Mouse (Mus musculus) embryonic facial prominence, embryonic 11.5 days (tissue): ENCODE measurements around the gene Myh10. TPM values are rescaled to one million over a fixed set of nuclear protein-coding genes. Genes with fewer than 3 reads are reported as not detected.
A peak's percentile ranks its signal among the peaks of the same experiment; 100 is the strongest.

Experiments used
- ATAC-seq: fragments of 200-750 bp; cut with Nextera tagmentation; replicated peaks from 2 replicates; pipeline ENCODE4 v1.8.0; 2017; ENCODE audit warnings: low read depth; ENCODE audit not compliant: insufficient number of reproducible peaks, low FRiP score, low TSS enrichment
- DNase-seq: peaks from one replicate; pipeline ENCODE4 v3.0.0-alpha.2; 2015; ENCODE audit warnings: low spot score
- H3K27ac ChIP-seq: fragments of 300-500 bp; sonication (generic); replicated peaks from 2 replicates; pipeline ENCODE4 v1.5.1; 2014; ENCODE audit warnings: mild to moderate bottlenecking, low read depth, low read length, control low read depth
- H3K27me3 ChIP-seq: fragments of 300-500 bp; sonication (generic); 2 replicates; pipeline ENCODE4 v1.6.1; 2014; ENCODE audit warnings: mild to moderate bottlenecking, low read length, moderate library complexity, mixed read lengths; ENCODE audit not compliant: control insufficient read depth, insufficient read depth
- H3K36me3 ChIP-seq: fragments of 300-500 bp; sonication (generic); replicated peaks from 2 replicates; pipeline ENCODE4 v1.6.1; 2014; ENCODE audit warnings: low read depth, mild to moderate bottlenecking, low read length, moderate library complexity, mixed read lengths; ENCODE audit not compliant: control insufficient read depth, insufficient read depth
- H3K4me1 ChIP-seq: fragments of 300-500 bp; sonication (generic); 2 replicates; pipeline ENCODE4 v1.6.1; 2014; ENCODE audit warnings: low read length, mixed read lengths; ENCODE audit not compliant: control insufficient read depth, insufficient read depth
- H3K4me2 ChIP-seq: fragments of 300-500 bp; sonication (generic); 2 replicates; pipeline ENCODE4 v1.6.1; 2014; ENCODE audit warnings: low read depth, mild to moderate bottlenecking, control low read depth, low read length, moderate library complexity
- H3K4me3 ChIP-seq: fragments of 300-500 bp; sonication (generic); 2 replicates; pipeline ENCODE4 v1.5.1; 2014; ENCODE audit warnings: low read depth, low read length, control low read depth
- H3K9ac ChIP-seq: fragments of 300-500 bp; sonication (generic); replicated peaks from 2 replicates; pipeline ENCODE4 v1.6.1; 2014; ENCODE audit warnings: mild to moderate bottlenecking, control low read depth, low read length
- H3K9me3 ChIP-seq: fragments of 300-500 bp; sonication (generic); replicated peaks from 2 replicates; pipeline ENCODE4 v1.6.1; 2016; ENCODE audit warnings: mild to moderate bottlenecking, low read length, inconsistent platforms, mixed read lengths; ENCODE audit not compliant: control insufficient read depth
- WGBS: fragments of 180-500 bp; shearing (Covaris S2); extraction: QIAGEN DNeasy Blood & Tissue Kit; methylation state at CpG from one replicate; pipeline ENCODE4 v1.1.7; 2014; 5-methylcytosine and 5-hydroxymethylcytosine counted together
- polyA plus RNA-seq: library from polyadenylated mRNA; unstranded; fragments of >200 nt; fragmentation: Nextera tagmentation; extraction: Ambion mirVana; gene quantifications from 2 replicates; pipeline ENCODE4 v1.2.1, GENCODE M21; 2014

Gene Myh10
- 137 and 146 TPM in 2 replicates for polyA plus RNA-seq

DNA sequence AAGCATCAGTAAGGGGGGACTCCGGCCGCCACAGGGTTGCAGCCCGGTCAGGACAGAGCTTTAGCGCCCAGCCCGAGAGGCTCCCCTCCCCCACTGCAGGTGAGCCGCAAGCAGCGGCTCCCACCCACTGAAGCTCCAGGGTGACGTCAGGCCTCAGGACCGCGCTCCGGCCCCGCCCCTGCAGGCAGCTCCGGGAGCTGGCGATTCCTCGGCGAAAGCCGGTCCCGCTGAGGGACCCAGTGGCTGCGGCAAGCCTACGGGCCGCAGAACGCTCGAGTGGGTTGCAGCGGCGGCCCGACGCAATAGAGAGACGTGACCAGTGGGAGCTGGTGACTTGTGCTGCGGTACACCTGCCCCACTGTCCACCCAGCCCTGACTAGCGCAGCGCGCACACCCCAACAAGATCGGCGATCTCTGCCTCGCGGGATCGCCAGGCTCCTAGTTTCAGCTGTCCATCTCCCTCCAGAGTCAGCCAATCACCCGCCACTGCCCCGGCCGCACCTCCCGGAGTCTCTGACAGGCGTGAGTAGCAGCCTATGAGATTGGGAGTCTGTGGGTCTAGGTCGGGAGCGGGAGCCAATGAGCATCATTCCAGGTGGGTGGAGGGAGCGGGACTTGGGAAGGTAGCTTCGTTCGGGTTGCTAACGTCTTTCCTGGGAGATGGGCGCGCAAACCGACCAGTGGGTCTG is at the start of gene Myh10:
Gene Myh10 (plus strand): TSS at position 239 of the 689 bp plus-strand sequence.
- WGBS: under 1% methylated on average over 49 of the region's 51 CpGs
- Histone ChIP-seq H3K9ac (peak within 1 kb of the TSS; percentile 99), H3K4me1 (no peaks in the 10 kb centered on the region; the same call in 1 of the 2 replicates), H3K36me3 (no peaks in the 10 kb centered on the region), H3K9me3 (no peaks in the 10 kb centered on the region), H3K27me3 (no peaks in the 10 kb centered on the region), H3K4me2 (peak within 1 kb of the TSS; percentile 77), H3K27ac (peak within 1 kb of the TSS; percentile 91), H3K4me3 (peak within 1 kb of the TSS; percentile 95)
- DNase-seq: peak; percentile 100
- peak; percentile 99 for ATAC-seq

DNA sequence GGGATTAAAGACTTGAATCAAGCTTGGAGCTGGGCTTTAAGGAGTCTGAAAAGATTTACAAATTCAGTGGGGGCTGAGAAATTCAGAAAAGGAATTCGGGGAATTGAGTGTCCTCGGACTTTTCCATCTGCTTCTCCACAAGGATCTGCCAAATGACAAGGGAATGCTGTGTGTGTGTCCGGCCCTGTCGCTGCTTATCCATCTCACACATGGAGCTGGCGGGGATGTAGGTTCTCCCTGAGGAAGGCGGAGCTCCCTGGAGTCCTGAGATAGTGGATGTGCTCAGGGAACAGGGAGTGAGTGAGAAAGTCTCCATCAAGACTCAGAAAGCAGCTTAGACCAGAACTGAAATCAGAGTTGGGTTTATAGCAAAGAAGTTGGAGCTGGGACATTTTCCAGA is 46.6 kb upstream of the Myh10 start:
- DNase-seq (no peak), ATAC-seq (no peak)
- no peaks in the 10 kb centered on the region for H3K27me3 ChIP-seq
- 64% methylated on average over 6 of the region's 6 CpGs for WGBS
- H3K4me1 ChIP-seq: no peaks in the 10 kb centered on the region
- H3K9me3 ChIP-seq: no peaks in the 10 kb centered on the region
- H3K4me2 ChIP-seq: no peak overlapping the region
- no peak overlapping the region for H3K27ac ChIP-seq
- H3K36me3 ChIP-seq: no peaks in the 10 kb centered on the region
- H3K4me3 ChIP-seq: no peak overlapping the region
- H3K9ac ChIP-seq: no peak overlapping the region

DNA sequence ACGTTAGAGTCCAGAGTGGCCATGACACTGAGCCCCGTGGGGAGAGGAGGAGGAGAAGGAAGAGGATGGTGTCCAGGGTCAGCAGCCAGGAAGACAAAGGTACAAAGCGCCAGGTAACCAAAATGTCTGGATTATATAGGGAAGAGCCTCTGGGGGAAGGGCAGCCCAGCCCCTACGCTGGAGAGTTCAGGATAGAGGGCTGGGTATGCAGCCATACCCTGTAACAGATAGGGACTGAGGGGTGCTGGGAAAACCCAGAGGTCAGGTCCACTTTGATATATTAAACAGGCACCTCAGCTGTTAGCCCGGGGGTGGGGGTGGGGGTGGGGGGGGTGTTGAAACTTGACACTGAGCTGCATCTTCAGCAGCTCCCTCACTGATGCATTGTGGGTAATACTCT is 43.6 kb upstream of the Myh10 start:
- Histone ChIP-seq H3K4me2 (no peak overlapping the region), H3K27ac (no peak overlapping the region), H3K4me1 (no peaks in the 10 kb centered on the region), H3K9me3 (no peaks in the 10 kb centered on the region), H3K27me3 (no peaks in the 10 kb centered on the region), H3K4me3 (no peak overlapping the region), H3K9ac (no peak overlapping the region), H3K36me3 (no peaks in the 10 kb centered on the region)
- no peak for ATAC-seq
- WGBS: 50% methylated on average over 5 of the region's 5 CpGs
- no peak for DNase-seq

DNA sequence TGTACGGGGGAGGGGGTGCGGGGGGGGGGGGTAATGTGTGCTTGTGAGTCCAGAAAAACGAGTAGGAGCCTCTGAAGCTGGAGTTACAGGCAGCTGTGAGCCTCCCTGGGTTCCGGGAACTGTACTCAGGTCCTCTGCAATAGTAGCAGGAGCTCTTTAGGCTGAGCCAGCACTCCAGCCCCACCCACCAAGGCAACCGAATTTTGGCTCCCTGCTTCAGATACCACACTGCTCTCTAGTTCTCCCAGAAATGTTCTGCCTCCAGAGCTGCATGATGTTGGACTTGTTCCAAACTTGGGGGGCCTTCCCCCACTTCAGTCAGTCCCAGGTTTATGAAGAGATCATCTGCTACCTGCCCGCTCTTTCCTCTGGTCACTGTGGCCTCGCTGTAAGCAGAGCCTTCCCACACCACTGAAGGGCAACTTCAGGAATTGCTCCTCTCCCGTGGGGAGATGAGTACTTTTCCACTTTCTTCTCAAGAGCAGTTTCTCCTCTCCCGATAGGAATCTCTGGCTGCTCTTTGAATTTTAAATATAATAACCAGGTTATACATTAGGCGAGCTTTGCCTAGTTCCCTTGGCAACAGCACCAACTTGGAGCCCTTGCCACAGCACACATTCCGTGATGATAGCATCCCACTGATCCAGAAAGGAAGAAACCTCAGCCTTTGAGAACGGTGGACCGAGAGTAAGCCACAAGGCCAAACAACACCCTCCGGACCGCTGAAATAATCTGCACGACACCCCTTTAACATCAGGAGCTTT is 42.8 kb upstream of the Myh10 start:
- WGBS: 75% methylated on average over 15 of the region's 16 CpGs
- Histone ChIP-seq H3K4me3 (no peak overlapping the region), H3K27me3 (no peaks in the 10 kb centered on the region), H3K9ac (no peak overlapping the region), H3K27ac (no peak overlapping the region), H3K9me3 (no peaks in the 10 kb centered on the region), H3K36me3 (no peaks in the 10 kb centered on the region), H3K4me2 (no peak overlapping the region), H3K4me1 (no peaks in the 10 kb centered on the region)
- DNase-seq (no peak), ATAC-seq (no peak)

DNA sequence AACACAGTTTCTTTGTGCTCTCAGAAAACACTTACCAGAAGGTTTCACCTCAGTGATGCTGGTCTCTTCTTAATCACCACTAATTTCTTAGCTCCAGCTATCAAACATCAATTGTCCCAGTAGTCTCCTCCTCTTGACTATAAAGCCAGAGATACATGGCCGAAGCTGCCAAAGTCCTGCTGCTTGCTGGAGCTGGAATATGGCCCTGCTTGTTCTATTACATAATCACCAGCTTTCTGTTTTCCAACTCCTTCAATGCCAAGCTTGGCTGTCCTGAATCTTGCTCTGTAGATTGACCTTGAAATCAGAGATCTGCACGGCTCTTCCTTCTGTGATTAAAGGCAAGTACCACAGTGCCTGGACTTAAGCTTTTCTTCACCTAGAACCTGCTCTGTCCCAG is 39.8 kb upstream of the Myh10 start:
- no peak for DNase-seq
- Histone ChIP-seq H3K9ac (no peak overlapping the region), H3K9me3 (no peaks in the 10 kb centered on the region), H3K27me3 (no peaks in the 10 kb centered on the region), H3K4me1 (no peaks in the 10 kb centered on the region), H3K27ac (no peak overlapping the region), H3K4me3 (no peak overlapping the region), H3K4me2 (no peak overlapping the region), H3K36me3 (no peaks in the 10 kb centered on the region)
- WGBS: 80% methylated on average over 2 of the region's 2 CpGs
- ATAC-seq: no peak

DNA sequence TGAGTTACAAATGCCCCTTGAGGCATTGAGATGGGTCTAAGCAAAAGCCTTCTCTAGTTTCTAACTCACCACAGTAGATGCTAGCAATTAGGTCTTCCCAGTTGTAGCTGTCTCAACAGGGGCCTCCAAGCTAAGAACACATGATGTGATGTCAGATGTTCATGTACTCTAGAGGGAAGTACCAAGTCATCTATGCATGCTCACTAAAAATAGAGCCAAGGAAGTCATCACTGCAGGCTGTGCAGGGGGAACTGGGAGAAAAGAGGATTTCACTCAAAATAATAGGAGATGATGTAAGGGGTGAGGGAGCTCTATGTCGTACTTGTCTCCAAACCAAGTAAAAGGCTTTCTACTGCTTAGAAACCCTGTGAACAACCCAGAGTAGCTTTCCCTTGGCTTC is 35.8 kb upstream of the Myh10 start:
- WGBS: 87% methylated on average over 1 of the region's 1 CpGs
- Histone ChIP-seq H3K4me2 (no peak overlapping the region), H3K9me3 (no peaks in the 10 kb centered on the region), H3K36me3 (no peaks in the 10 kb centered on the region), H3K27me3 (no peaks in the 10 kb centered on the region), H3K4me1 (no peaks in the 10 kb centered on the region), H3K9ac (no peak overlapping the region), H3K4me3 (no peak overlapping the region), H3K27ac (no peak overlapping the region)
- ATAC-seq (no peak), DNase-seq (no peak)

DNA sequence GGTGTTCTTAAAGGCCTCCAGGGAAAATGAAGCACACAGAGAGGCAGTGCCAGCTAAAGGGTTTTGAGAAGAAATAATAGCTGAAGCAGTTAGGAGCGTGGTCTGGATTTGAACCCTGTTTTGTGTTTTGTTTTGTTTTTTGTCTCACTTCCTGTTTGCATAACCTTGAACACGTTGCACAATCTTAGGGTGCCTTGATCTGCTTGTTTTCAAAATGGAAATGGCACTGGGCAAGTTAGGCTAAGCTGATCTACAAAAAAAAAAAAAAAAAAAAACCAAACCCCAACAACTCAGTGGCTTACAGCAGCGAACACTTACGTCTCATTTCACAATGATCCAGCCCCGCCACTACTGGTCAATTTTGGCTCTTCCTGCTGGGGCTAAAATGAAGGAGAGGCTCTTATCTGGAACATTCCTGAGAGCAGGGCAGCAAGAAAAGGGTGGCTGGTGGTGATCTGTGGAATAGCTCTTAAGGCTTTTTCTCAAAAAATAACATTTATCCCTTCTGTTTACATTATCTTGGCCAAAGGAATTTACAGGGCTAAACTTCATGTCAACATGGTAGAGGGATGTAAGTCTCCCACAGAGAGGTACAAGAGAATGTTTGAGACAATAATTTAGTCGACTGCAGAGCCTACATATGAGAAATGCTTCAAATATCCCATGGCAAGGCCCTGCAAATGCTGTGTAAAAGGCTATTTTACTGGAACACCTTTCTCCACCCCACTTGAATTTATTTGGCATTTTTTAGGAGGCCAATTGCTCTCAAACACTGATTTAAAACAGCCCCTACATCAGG is 34.3 kb upstream of the Myh10 start:
- Histone ChIP-seq H3K4me2 (no peak overlapping the region), H3K9ac (no peak overlapping the region), H3K9me3 (no peaks in the 10 kb centered on the region), H3K27me3 (no peaks in the 10 kb centered on the region), H3K27ac (no peak overlapping the region), H3K4me1 (no peaks in the 10 kb centered on the region), H3K4me3 (no peak overlapping the region), H3K36me3 (no peaks in the 10 kb centered on the region)
- 52% methylated on average over 6 of the region's 6 CpGs for WGBS
- ATAC-seq (no peak), DNase-seq (peak; percentile 20)
